Mouse (Mus musculus) forebrain, embryonic 12.5 days (tissue): ENCODE data around the gene Ern1. TPM values are rescaled to one million over a fixed set of nuclear protein-coding genes. Genes with fewer than 3 reads are reported as not detected.

Source experiments
- ATAC-seq: fragments of 200-750 bp; cut with Nextera tagmentation; 2 replicates; pipeline ENCODE4 v1.8.0; 2017; ENCODE audit warnings: moderate TSS enrichment; ENCODE audit not compliant: low FRiP score
- H3K27ac ChIP-seq: fragments of 300-500 bp; sonication (generic); 2 replicates; pipeline ENCODE4 v1.5.1; 2016; ENCODE audit warnings: mild to moderate bottlenecking
- H3K27me3 ChIP-seq: fragments of 300-500 bp; sonication (generic); 2 replicates; pipeline ENCODE4 v1.6.1; 2016; ENCODE audit warnings: mild to moderate bottlenecking
- H3K36me3 ChIP-seq: fragments of 300-500 bp; sonication (generic); replicated peaks from 2 replicates; pipeline ENCODE4 v1.6.1; 2016; ENCODE audit warnings: mild to moderate bottlenecking
- H3K4me1 ChIP-seq: fragments of 300-500 bp; sonication (generic); 2 replicates; pipeline ENCODE4 v1.6.1; 2016
- H3K4me2 ChIP-seq: fragments of 300-500 bp; sonication (generic); 2 replicates; pipeline ENCODE4 v1.6.1; 2016; ENCODE audit warnings: mild to moderate bottlenecking, moderate library complexity
- H3K4me3 ChIP-seq: fragments of 300-500 bp; sonication (generic); replicated peaks from 2 replicates; pipeline ENCODE4 v1.5.1; 2016; ENCODE audit warnings: mild to moderate bottlenecking
- H3K9ac ChIP-seq: fragments of 300-500 bp; sonication (generic); 2 replicates; pipeline ENCODE4 v1.6.1; 2016; ENCODE audit warnings: mild to moderate bottlenecking
- H3K9me3 ChIP-seq: fragments of 300-500 bp; sonication (generic); 2 replicates; pipeline ENCODE4 v1.6.1; 2016
- WGBS: fragments of 180-500 bp; shearing (Covaris S2); methylation state at CpG from one replicate; pipeline ENCODE4 v1.1.7; 2016; 5-methylcytosine and 5-hydroxymethylcytosine counted together
- polyA plus RNA-seq: library from polyadenylated mRNA; unstranded; fragments of >200 nt; fragmentation: Nextera tagmentation; extraction: Ambion mirVana; gene quantifications from 2 replicates; pipeline ENCODE4 v1.2.1, GENCODE M21; 2016

The Ern1 gene
- 6.6 and 8.6 TPM in 2 replicates for polyA plus RNA-seq

DNA sequence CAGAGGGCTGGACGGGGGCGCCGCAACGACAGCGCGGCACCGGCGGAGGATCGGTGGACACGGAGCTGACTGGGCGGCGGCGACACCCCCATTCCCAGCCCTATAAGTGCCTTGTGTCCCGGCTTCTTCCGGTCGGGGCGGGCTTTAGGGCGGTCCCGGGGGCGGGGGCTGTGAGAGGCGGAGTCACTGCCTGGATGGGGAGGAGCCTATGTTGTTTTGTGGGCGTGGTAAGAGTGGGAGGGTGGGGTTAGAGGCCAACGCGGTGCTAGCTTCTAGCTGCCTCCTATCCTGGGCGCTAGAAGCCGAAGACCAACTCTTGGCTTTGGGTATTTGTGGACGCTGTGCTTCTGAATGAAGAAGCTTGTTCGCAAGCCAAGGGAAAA is at the start of gene Ern1:
Gene Ern1 (minus strand): TSS at position 120 of the 383 bp plus-strand sequence.
- H3K36me3 ChIP-seq = no peaks in the 10 kb centered on the region
- no peaks in the 10 kb centered on the region for H3K9me3 ChIP-seq
- H3K4me1 ChIP-seq = peaks cover 13% of the 10 kb centered on the region
- peak within 1 kb of the TSS; percentile 96 for H3K4me3 ChIP-seq
- 2% methylated on average over 23 of the region's 28 CpGs for WGBS
- no peaks in the 10 kb centered on the region for H3K27me3 ChIP-seq
- peak within 1 kb of the TSS; percentile 73 for H3K27ac ChIP-seq
- peak within 1 kb of the TSS; percentile 92 for H3K9ac ChIP-seq
- peak; percentile 96 for ATAC-seq
- H3K4me2 ChIP-seq = peak within 1 kb of the TSS; percentile 89

DNA sequence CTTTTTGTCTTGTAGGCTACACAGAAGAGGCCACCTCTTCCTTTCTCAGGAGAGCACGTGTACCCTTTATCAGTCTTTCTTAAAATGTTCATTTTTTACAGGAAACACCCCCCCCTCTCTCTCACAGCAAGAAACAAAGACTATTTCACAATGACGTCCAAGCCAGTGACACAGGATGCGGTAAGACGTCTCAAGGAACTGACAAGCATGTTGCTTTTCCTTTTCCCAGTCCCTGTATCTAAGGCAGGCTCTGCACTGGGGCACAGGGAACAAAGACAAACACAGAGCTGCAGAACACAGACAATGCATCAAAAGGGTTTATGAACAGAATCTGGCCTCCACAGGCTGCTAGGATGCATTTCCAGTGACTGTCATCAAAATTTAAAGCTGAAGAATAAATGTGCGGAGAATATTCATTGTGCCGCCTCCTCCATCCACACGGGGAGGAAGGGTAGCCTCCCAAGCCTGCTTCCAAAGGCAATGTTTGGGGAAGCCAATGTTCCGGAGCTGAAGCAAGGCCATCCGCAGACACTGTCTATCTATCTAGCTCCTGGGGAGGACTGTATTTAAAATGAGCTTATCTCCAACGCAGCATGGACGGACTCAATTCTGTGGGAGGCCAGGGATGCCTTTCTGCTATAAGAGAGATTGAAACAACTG is 48.7 kb upstream of the Ern1 start:
- WGBS = 66% methylated on average over 11 of the region's 11 CpGs
- ATAC-seq = no peak
- Histone ChIP-seq H3K27ac (peak overlapping the region; percentile 53), H3K27me3 (no peaks in the 10 kb centered on the region), H3K4me2 (no peak overlapping the region), H3K4me3 (no peak overlapping the region), H3K36me3 (no peaks in the 10 kb centered on the region), H3K9me3 (no peaks in the 10 kb centered on the region), H3K4me1 (peaks cover 13% of the 10 kb centered on the region; the same call in 1 of the 2 replicates), H3K9ac (no peak overlapping the region)

DNA sequence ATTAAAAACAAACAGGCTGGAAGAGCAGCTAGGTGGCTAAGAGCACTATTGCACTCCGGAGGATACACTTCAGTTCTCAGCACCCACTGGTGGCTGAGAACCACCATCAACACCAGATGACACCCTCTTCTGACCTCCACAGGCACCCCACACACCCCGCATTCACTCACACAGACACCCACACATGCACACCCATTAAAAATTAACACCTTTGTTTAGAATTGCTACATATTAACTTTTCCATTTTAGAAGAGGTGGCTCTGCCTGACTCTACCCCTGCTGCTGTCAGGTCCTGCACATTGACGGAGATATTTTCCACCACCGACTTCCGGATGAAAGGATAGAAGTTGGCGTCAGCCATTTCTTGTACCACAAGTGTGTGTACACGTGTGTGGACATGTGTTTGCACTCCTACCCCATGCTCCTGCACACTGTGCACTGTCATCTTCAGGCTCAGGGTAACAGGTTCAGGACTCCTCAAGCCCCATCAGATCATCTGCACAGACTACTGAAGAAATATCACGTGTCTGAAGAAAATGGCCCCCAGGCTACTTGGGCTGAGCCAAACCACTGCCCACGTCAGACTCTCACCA is 48.1 kb upstream of the Ern1 start:
- WGBS = 94% methylated on average over 9 of the region's 9 CpGs

DNA sequence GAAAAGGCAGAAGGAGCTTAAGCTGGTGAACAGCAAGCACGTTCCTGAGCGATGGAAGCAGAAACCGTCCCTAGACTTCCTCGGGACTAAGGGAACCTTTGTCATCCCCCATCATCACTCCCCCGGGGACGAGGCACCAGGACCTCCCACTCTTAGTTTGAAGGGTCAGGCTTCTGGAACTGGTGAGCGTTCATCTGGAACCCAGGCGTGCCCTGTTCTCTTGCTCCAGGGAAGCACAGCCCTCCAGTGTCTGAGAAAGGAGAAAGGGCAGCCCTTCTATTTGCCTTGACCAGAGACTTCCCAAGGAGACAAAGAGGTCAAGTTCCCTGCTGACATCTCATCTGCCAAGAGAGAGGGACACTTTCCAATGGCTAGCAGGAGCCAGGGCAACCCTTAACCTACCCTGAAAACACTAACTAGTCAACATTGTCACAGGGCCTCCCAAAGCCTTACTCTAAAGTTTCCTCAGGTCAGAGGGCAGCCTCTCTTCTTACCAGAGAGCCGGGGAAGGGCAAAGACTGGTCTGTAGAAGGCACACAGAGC is 44.7 kb upstream of the Ern1 start:
- Histone ChIP-seq H3K36me3 (no peaks in the 10 kb centered on the region), H3K4me3 (no peak overlapping the region), H3K4me2 (no peak overlapping the region), H3K4me1 (peaks cover 13% of the 10 kb centered on the region; the same call in 1 of the 2 replicates), H3K27me3 (no peaks in the 10 kb centered on the region), H3K9ac (no peak overlapping the region), H3K27ac (no peak overlapping the region), H3K9me3 (no peaks in the 10 kb centered on the region)
- no peak for ATAC-seq
- WGBS = 77% methylated on average over 9 of the region's 9 CpGs

More for the DNA sequence above, 48.1 kb upstream of the Ern1 start:
- peak overlapping the region; percentile 53; the same call in 1 of the 2 replicates for H3K27ac ChIP-seq
- no peak for ATAC-seq
- no peak overlapping the region for H3K4me2 ChIP-seq
- H3K4me1 ChIP-seq = peaks cover 13% of the 10 kb centered on the region; the same call in 1 of the 2 replicates
- no peaks in the 10 kb centered on the region for H3K27me3 ChIP-seq
- no peaks in the 10 kb centered on the region for H3K36me3 ChIP-seq
- no peak overlapping the region for H3K9ac ChIP-seq
- no peak overlapping the region for H3K4me3 ChIP-seq
- no peaks in the 10 kb centered on the region for H3K9me3 ChIP-seq

DNA sequence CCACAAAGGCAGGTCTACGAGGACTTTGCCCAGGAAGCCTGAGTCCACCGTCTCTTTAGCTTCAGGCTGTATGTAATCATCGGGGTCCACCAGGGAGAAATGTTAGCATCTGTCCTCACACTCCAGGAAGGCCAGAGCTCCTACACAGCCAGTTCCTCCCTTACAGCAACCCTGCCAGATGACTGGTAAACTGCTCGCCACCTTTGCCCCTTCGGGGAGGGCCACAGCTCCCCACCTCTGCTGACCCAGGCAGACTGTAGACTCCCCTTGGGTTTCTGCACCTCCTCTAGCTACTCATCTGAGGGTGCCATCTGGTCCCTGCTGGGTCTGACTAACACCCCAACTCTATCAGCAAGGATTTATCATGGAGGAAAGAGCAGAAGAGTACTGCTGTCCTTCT is 42.1 kb upstream of the Ern1 start:
- ATAC-seq = no peak
- no peaks in the 10 kb centered on the region for H3K9me3 ChIP-seq
- no peak overlapping the region for H3K9ac ChIP-seq
- no peaks in the 10 kb centered on the region for H3K36me3 ChIP-seq
- no peak overlapping the region for H3K4me2 ChIP-seq
- 88% methylated on average over 5 of the region's 5 CpGs for WGBS
- no peak overlapping the region for H3K27ac ChIP-seq
- H3K4me3 ChIP-seq = no peak overlapping the region
- H3K4me1 ChIP-seq = peaks cover 5% of the 10 kb centered on the region; the same call in 1 of the 2 replicates
- H3K27me3 ChIP-seq = peaks cover 1% of the 10 kb centered on the region; the same call in 1 of the 2 replicates

DNA sequence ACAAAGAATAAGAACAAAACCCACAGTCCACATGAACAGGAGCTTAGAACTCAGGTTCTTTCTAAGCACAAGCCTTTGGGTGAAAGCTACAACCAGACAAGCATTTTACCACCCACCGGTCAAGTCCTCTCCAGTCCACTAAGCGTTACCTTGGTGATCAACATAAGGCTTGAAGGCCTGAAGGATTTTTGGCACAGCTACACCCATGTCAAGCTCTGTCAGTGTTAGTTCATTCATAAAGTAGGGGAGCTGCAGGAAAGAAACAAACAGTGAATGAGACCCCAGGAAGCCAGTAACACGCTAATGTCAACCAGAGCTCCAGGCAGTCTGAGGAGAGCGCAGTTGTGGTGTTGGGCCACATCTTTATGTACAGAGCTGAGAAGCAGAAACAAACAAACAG is 41.5 kb upstream of the Ern1 start:
- Histone ChIP-seq H3K27ac (no peak overlapping the region), H3K4me1 (peaks cover 5% of the 10 kb centered on the region; the same call in 1 of the 2 replicates), H3K9me3 (no peaks in the 10 kb centered on the region), H3K27me3 (peaks cover 5% of the 10 kb centered on the region; the same call in 1 of the 2 replicates), H3K4me2 (no peak overlapping the region), H3K4me3 (no peak overlapping the region), H3K9ac (no peak overlapping the region), H3K36me3 (no peaks in the 10 kb centered on the region)
- 83% methylated on average over 4 of the region's 4 CpGs for WGBS
- ATAC-seq = no peak

DNA sequence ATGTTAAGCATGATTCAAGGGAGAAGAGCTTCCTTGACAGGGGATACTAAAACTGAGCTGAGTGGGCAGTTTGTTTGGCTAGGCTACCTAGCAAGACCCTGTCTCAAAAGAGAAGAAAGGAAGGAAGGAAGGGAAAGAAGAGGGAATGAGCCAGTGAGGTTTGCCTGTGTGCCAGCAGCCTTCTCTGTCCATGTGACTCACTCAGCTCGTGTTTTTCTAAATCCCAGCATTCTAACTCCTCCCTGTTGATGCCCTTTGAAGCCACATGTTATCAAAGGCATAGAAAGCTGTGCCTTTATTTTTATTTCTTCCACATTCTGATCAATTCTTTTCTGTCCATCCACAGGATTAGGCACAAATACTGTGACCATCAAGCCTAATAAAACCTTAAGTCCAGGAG is 40.3 kb upstream of the Ern1 start:
- Histone ChIP-seq H3K36me3 (no peaks in the 10 kb centered on the region), H3K27ac (no peak overlapping the region), H3K27me3 (peaks cover 11% of the 10 kb centered on the region; the same call in 1 of the 2 replicates), H3K4me3 (no peak overlapping the region), H3K9ac (no peak overlapping the region), H3K4me1 (peaks cover 5% of the 10 kb centered on the region; the same call in 1 of the 2 replicates), H3K4me2 (no peak overlapping the region), H3K9me3 (no peaks in the 10 kb centered on the region)
- WGBS = 38% methylated on average over 1 of the region's 1 CpGs
- no peak for ATAC-seq

DNA sequence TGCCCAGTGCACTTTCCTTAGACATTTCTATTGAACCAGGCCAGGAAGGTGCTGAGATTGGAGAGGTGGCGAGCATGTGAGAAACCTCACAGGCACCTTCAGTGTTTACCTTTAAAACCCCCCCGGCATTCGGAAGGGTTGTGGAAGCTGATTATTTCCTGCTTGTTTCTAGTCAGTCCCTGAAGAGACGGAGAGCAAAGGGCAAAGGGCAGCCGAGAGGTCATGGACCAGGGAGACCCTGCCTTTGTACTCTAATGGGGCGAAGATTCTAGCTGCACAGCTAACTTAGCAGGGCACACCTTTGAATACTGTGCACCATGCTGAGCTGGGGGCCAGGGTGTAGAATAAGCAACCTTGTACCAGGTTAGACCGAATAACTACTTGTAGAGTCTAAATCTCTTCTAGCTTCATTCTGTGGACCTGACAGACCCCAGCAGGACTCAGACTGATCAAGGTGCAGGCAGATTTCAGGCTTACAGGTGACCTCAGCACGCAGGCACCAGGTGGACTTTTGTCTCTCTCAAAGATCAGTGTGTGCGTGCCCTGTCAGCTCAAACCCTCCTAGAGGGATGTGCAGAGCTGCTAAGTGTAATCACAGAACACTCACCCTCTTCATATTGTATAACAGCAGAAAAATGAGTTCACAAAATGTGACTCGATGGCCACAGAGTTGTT is 39.6 kb upstream of the Ern1 start:
- no peak for ATAC-seq
- peaks cover 11% of the 10 kb centered on the region; the same call in 1 of the 2 replicates for H3K27me3 ChIP-seq
- no peaks in the 10 kb centered on the region for H3K9me3 ChIP-seq
- no peak overlapping the region for H3K4me2 ChIP-seq
- H3K9ac ChIP-seq = no peak overlapping the region
- WGBS = 36% methylated on average over 10 of the region's 10 CpGs
- H3K4me1 ChIP-seq = peaks cover 10% of the 10 kb centered on the region; the same call in 1 of the 2 replicates
- no peak overlapping the region for H3K27ac ChIP-seq
- no peak overlapping the region for H3K4me3 ChIP-seq
- H3K36me3 ChIP-seq = no peaks in the 10 kb centered on the region

DNA sequence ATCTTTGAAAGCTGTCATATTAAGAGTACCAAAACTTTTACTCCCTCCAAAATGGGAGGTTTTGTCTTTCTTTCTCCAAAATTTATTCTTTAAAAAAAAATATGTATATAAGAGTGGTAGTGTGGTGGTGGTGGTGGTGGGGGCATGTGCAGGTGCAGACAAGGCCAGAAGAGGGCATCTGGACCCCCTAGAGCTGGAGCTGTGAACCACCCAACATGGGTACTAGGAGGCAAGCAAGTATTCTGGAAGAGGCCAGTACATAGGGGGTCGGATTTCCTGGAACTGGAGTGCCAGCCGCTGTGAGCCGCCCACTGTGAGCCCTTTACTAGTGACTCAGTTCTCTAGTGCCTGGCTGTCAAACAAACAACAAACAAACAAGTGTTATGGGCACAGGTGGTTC is 34.9 kb upstream of the Ern1 start:
- Histone ChIP-seq H3K27me3 (peaks cover 11% of the 10 kb centered on the region; the same call in 1 of the 2 replicates), H3K4me1 (peaks cover 46% of the 10 kb centered on the region), H3K36me3 (no peaks in the 10 kb centered on the region), H3K4me3 (no peak overlapping the region), H3K9ac (no peak overlapping the region), H3K27ac (no peak overlapping the region), H3K4me2 (no peak overlapping the region), H3K9me3 (no peaks in the 10 kb centered on the region)
- WGBS = 41% methylated on average over 3 of the region's 3 CpGs
- ATAC-seq = no peak

DNA sequence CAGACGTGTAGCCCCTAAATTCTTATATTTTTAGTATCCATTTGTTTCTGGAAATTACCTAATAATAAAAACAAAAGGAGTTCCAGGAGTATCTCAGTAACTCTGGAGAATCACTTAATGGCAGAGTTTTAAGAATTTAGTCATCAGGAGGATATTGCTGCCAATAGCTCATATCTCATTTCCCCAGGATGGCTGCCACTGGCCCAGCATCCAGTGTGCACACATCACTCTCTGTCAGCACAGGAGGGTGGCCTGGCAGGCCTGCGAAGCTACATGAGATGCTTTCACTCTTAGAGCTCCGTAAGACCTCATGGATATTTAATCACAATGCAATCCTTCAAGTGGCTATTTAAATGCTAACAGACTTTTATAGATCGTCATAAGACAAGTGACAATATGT is 34.0 kb upstream of the Ern1 start:
- peaks cover 11% of the 10 kb centered on the region; the same call in 1 of the 2 replicates for H3K27me3 ChIP-seq
- WGBS = 42% methylated on average over 4 of the region's 4 CpGs
- H3K9ac ChIP-seq = no peak overlapping the region
- ATAC-seq = no peak
- H3K9me3 ChIP-seq = no peaks in the 10 kb centered on the region
- H3K4me2 ChIP-seq = 0 out of 2 replicates have a peak overlapping the region, but pooled peaks have one; percentile 1
- H3K27ac ChIP-seq = no peak overlapping the region
- H3K36me3 ChIP-seq = no peaks in the 10 kb centered on the region
- H3K4me3 ChIP-seq = no peak overlapping the region
- H3K4me1 ChIP-seq = peaks cover 41% of the 10 kb centered on the region

DNA sequence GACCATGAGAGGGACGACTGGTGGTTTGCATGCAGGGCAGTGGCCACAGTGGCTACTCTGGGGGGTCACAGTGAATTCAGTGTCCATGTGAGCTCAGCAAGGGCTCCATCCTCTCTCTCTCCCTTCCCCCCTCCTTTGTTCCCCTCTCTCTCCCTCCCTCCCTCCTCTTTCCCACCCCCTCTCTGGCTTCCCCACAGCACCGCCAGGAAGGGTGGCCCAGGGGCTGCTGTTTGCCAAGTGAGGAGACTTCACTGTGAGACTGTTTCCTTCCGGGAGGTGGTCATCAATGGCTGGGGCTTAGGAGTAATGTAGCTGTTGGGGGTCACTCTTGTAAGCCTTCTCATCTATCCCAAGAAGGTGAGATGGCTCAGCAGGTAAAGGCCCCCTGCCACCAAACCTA is 32.8 kb upstream of the Ern1 start:
- ATAC-seq = no peak
- H3K36me3 ChIP-seq = no peaks in the 10 kb centered on the region

DNA sequence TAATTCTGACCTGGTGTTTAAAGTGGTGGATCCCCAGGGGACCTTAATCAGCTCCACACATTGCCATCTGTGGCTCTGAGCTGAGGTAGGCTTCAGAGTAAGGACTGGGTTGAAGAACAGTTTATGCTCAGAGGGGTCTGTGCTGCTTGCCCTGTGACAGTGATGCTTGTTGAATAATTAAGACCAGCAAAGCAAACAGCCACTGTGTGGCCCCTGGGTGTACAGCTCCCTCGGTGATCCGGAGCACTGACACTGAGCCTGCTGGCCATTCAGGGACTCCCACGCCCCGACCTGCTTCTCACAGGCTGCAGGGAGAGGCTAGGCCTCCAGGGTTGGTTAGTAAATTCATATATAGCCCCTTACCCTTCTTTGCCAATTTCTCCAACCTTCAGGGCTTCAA is 31.9 kb upstream of the Ern1 start:
- no peaks in the 10 kb centered on the region for H3K36me3 ChIP-seq
- WGBS = 41% methylated on average over 4 of the region's 4 CpGs
- ATAC-seq = no peak

More for the DNA sequence above, 32.8 kb upstream of the Ern1 start:
- Histone ChIP-seq H3K4me2 (no peak overlapping the region), H3K4me1 (peaks cover 41% of the 10 kb centered on the region), H3K9ac (no peak overlapping the region), H3K27me3 (peaks cover 11% of the 10 kb centered on the region; the same call in 1 of the 2 replicates), H3K9me3 (no peaks in the 10 kb centered on the region), H3K27ac (no peak overlapping the region), H3K4me3 (no peak overlapping the region)
- 13% methylated on average over 3 of the region's 3 CpGs for WGBS

More for the DNA sequence above, 31.9 kb upstream of the Ern1 start:
- Histone ChIP-seq H3K27ac (no peak overlapping the region), H3K27me3 (peaks cover 7% of the 10 kb centered on the region; the same call in 1 of the 2 replicates), H3K4me1 (peaks cover 44% of the 10 kb centered on the region), H3K9me3 (no peaks in the 10 kb centered on the region), H3K4me3 (no peak overlapping the region), H3K4me2 (no peak overlapping the region), H3K9ac (no peak overlapping the region)
